Mouse (Mus musculus) intestine, embryonic 15.5 days (tissue): ENCODE results near the gene Tex48. TPM values are rescaled to one million over a fixed set of nuclear protein-coding genes. Genes with fewer than 3 reads are reported as not detected.
A peak's percentile ranks its signal among the peaks of the same experiment; 100 is the strongest.

Experiments
- ATAC-seq: fragments of 200-750 bp; cut with Nextera tagmentation; 2 replicates; pipeline ENCODE4 v1.8.0; 2017; ENCODE audit warnings: moderate TSS enrichment, moderate library complexity
- H3K27ac ChIP-seq: fragments of 300-500 bp; sonication (generic); 2 replicates; pipeline ENCODE4 v1.5.1; 2015; ENCODE audit warnings: mild to moderate bottlenecking, inconsistent platforms
- H3K27me3 ChIP-seq: fragments of 300-500 bp; sonication (generic); replicated peaks from 2 replicates; pipeline ENCODE4 v1.6.1; 2015; ENCODE audit warnings: inconsistent platforms
- H3K36me3 ChIP-seq: fragments of 300-500 bp; sonication (generic); 2 replicates; pipeline ENCODE4 v1.6.1; 2015; ENCODE audit warnings: inconsistent platforms
- H3K4me1 ChIP-seq: fragments of 300-500 bp; sonication (generic); replicated peaks from 2 replicates; pipeline ENCODE4 v1.6.1; 2015; ENCODE audit warnings: inconsistent platforms
- H3K4me2 ChIP-seq: fragments of 300-500 bp; sonication (generic); replicated peaks from 2 replicates; pipeline ENCODE4 v1.6.1; 2015; ENCODE audit warnings: mild to moderate bottlenecking, inconsistent platforms
- H3K4me3 ChIP-seq: fragments of 300-500 bp; sonication (generic); replicated peaks from 2 replicates; pipeline ENCODE4 v1.5.1; 2015; ENCODE audit warnings: inconsistent platforms
- H3K9ac ChIP-seq: fragments of 300-500 bp; sonication (generic); 2 replicates; pipeline ENCODE4 v1.6.1; 2015; ENCODE audit warnings: inconsistent platforms
- H3K9me3 ChIP-seq: fragments of 300-500 bp; sonication (generic); 2 replicates; pipeline ENCODE4 v1.6.1; 2016; ENCODE audit warnings: inconsistent platforms
- whole genome bisulfite sequencing: fragments of 180-500 bp; shearing (Covaris S2); methylation state at CpG from one replicate; pipeline ENCODE4 v1.1.7; 2015; 5-methylcytosine and 5-hydroxymethylcytosine counted together
- polyA plus RNA-seq: library from polyadenylated mRNA; unstranded; fragments of >200 nt; fragmentation: Nextera tagmentation; extraction: Ambion mirVana; gene quantifications from 2 replicates; pipeline ENCODE4 v1.2.1, GENCODE M21; 2015

The Tex48 gene
- polyA plus RNA-seq, result not detected in 2 replicates

DNA sequence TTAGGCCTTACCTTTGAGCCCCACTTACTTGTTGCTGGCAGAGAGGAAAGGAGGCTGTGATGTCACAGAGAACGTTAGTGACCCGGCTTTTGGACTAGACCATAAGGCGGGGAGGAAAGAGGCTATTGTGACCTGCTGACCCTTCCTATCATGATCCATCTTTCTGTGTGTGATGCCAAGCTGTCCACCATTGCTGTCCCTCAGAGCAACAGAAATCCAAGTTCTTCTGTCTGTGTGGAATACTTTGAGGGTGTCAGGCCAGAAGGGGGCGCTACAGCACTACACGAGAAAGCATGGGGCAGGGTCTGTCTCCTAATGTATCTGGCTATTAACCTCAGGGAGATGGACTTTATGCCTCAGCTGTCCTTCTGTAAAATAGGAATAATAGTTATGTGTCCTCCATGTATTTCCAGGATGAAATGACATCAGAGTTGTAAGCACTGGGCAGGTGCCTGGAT is at the start of gene Tex48:
Gene Tex48 (minus strand): TSS at position 51 of the 458 bp plus-strand sequence.
- no peak for ATAC-seq
- Histone ChIP-seq H3K4me3 (no peak within 1 kb of the TSS), H3K9ac (no peak within 1 kb of the TSS), H3K27me3 (no peaks in the 10 kb centered on the region), H3K27ac (no peak within 1 kb of the TSS), H3K36me3 (no peaks in the 10 kb centered on the region), H3K4me2 (no peak within 1 kb of the TSS), H3K4me1 (0 out of 2 replicates have a peak, but pooled peaks cover 5% of the 10 kb centered on the region), H3K9me3 (no peaks in the 10 kb centered on the region)
- 52% methylated on average over 5 of the region's 5 CpGs for WGBS

DNA sequence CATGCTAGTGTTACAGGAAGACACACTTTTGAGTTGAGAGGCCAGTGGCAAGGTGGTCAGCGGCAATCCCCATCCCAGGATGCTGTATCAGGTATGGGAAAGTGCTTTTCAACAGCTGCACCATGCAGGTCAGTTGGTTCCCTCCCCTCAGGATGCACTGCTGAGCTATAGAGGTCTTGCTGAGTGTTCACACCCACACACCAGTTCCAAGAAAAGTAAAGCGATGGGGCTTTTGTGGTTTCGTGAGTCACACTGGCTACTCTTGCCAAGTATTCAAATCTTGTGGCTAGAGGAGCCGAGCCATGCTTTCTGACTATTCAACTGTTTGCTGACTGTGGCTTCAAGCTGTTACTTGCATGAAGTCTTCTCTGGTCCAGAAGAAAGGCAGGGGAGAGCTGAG is 46.0 kb upstream of the Tex48 start:
- H3K9me3 ChIP-seq, result no peaks in the 10 kb centered on the region
- no peak overlapping the region for H3K4me2 ChIP-seq
- ATAC-seq, result no peak
- no peak overlapping the region for H3K9ac ChIP-seq
- no peak overlapping the region for H3K27ac ChIP-seq
- H3K4me1 ChIP-seq, result no peaks in the 10 kb centered on the region
- 74% methylated on average over 4 of the region's 4 CpGs for WGBS
- no peaks in the 10 kb centered on the region for H3K27me3 ChIP-seq
- no peak overlapping the region for H3K4me3 ChIP-seq
- H3K36me3 ChIP-seq, result no peaks in the 10 kb centered on the region

DNA sequence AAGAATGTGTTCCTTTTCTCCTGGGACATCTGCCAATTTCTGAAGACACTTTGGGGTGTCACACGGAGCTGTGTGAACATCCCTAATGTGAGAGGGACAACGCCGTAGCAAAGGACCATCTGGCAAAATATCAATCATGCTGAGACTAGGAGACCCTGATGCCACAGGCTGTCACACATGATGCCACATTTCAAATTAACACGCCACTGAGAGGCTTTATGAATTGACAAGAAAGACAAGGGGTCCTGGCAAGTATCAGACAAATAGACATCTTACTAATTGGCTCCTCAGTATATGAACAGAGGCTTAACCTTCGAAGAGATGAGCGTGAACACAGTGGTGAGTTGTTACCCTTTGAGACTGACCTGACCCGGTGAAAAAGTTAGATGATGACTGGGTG is 43.5 kb upstream of the Tex48 start:
- no peak overlapping the region for H3K4me3 ChIP-seq
- no peak for ATAC-seq
- H3K9ac ChIP-seq, result no peak overlapping the region
- H3K4me1 ChIP-seq, result no peaks in the 10 kb centered on the region
- H3K9me3 ChIP-seq, result no peaks in the 10 kb centered on the region
- no peaks in the 10 kb centered on the region for H3K27me3 ChIP-seq
- no peak overlapping the region for H3K4me2 ChIP-seq
- H3K36me3 ChIP-seq, result no peaks in the 10 kb centered on the region
- H3K27ac ChIP-seq, result no peak overlapping the region
- 75% methylated on average over 7 of the region's 7 CpGs for WGBS

DNA sequence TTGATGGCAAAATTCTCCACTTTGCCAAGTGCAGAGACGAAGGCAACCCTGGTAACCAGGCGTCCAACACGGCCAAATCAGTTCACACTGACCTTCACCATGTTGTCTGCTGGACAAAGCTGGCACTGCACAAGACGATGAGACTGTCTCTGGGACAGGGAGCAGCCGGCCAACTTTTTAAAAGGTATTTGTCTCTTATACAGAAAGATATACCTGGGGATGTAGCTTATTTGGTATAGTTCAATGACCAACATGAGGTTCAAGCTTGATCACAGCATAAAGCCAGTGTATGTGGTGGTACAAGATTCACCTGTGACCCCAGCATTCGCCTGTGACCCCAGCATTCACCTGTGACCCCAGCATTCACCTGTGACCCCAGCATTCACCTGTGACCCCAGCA is 41.1 kb upstream of the Tex48 start, which contains the start of gene Gm11214:
Gene Gm11214 (minus strand): TSS at position 101 of the 400 bp plus-strand sequence.
- no peak within 1 kb of the TSS for H3K4me2 ChIP-seq
- no peaks in the 10 kb centered on the region for H3K36me3 ChIP-seq
- no peaks in the 10 kb centered on the region for H3K9me3 ChIP-seq
- H3K4me3 ChIP-seq, result no peak within 1 kb of the TSS
- no peak for ATAC-seq
- H3K27me3 ChIP-seq, result no peaks in the 10 kb centered on the region
- 93% methylated on average over 6 of the region's 6 CpGs for WGBS
- no peaks in the 10 kb centered on the region for H3K4me1 ChIP-seq
- no peak within 1 kb of the TSS for H3K9ac ChIP-seq
- no peak within 1 kb of the TSS for H3K27ac ChIP-seq

DNA sequence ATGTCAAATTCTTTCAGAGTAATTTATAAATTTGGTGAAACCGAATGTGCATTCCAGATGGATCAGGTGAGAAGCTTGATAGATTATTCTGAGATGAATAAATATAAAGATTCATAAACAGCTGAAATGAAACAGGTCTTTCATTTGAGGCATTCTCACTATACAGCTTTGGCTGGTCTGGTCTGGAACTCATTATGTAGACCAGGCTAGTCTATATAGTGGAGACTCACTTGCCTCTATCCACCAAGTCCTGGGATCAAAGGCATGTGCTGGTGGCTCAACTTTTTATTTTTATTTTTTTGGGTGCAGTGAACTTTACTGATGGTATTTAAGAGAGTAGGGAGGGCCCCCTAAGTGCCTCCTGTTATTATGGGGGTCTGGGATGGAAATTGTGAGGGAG is 39.6 kb upstream of the Tex48 start:
- ATAC-seq, result no peak
- no peaks in the 10 kb centered on the region for H3K4me1 ChIP-seq
- no peaks in the 10 kb centered on the region for H3K27me3 ChIP-seq
- no peaks in the 10 kb centered on the region for H3K9me3 ChIP-seq
- H3K27ac ChIP-seq, result no peak overlapping the region
- no peaks in the 10 kb centered on the region for H3K36me3 ChIP-seq
- WGBS, result 88% methylated on average over 1 of the region's 1 CpGs
- no peak overlapping the region for H3K4me2 ChIP-seq
- H3K4me3 ChIP-seq, result no peak overlapping the region
- no peak overlapping the region for H3K9ac ChIP-seq

DNA sequence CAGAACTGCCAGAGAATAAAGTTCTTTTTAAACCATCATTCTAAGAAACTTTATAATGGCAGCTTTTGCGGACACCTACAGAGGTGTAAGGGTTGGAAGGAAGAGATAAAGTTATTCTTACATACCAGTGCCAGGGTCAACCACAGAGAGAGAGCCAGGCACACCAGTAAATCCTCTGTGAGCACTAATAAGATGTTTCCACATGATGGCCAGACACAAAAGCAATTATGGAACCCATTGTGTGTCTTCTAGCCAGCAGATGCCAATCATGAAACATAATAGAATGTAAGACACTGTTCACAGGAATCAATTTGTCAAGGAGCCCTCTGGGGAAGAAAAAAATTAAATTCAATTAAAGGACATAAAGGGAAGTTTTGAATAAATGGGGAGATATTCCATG is 39.2 kb upstream of the Tex48 start:
- Histone ChIP-seq H3K36me3 (no peaks in the 10 kb centered on the region), H3K4me3 (no peak overlapping the region), H3K27me3 (no peaks in the 10 kb centered on the region), H3K9me3 (no peaks in the 10 kb centered on the region), H3K9ac (no peak overlapping the region), H3K4me1 (no peaks in the 10 kb centered on the region), H3K4me2 (no peak overlapping the region), H3K27ac (no peak overlapping the region)
- ATAC-seq, result no peak
- WGBS, result 85% methylated on average over 1 of the region's 1 CpGs

DNA sequence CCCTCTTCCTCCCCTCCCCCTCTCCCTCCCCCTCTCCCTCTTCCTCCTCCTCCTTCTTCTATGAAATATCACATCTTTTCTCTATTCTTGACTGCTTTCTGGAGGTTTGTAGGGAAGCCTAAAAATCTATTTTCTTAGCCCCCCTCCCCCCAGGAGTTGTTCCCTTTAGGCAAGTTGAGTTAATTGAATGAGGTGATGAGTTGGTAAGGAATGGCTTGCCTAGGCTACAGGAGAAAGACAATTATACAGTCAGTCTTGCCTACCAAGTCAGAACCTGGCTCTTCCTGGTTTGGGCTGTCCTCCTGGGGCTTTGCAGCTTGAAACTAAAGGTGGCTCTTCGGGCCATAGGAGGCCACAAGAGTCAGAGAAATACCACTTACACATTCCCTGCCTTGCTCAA is 37.5 kb upstream of the Tex48 start:
- WGBS, result 78% methylated on average over 1 of the region's 1 CpGs
- H3K36me3 ChIP-seq, result no peaks in the 10 kb centered on the region
- ATAC-seq, result no peak

DNA sequence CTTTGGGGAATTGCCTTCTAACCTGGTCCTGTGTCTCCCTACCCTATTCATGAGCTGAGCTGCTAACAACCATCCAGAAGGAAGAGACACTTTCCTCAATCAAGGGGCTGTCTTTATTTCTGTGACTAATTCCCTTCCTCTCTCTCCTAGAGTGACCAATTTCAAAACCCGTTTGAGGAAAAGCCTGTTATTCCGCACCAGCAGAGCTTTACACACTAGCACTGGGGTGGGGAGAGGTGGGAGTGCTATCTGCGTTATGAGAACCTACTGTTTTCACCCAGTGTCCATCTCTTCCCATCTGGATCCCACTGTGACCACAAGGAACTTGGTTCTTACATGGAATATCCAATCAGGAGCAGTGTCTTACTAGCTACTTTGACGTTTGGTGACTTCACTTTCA is 36.9 kb upstream of the Tex48 start:
- Histone ChIP-seq H3K4me3 (no peak overlapping the region), H3K4me2 (no peak overlapping the region), H3K9me3 (no peaks in the 10 kb centered on the region), H3K9ac (no peak overlapping the region), H3K4me1 (no peaks in the 10 kb centered on the region), H3K27ac (no peak overlapping the region), H3K27me3 (no peaks in the 10 kb centered on the region), H3K36me3 (no peaks in the 10 kb centered on the region)
- no peak for ATAC-seq
- WGBS, result 46% methylated on average over 4 of the region's 4 CpGs

More for the DNA sequence above, 37.5 kb upstream of the Tex48 start:
- Histone ChIP-seq H3K27ac (no peak overlapping the region), H3K27me3 (no peaks in the 10 kb centered on the region), H3K9me3 (no peaks in the 10 kb centered on the region), H3K4me2 (no peak overlapping the region), H3K4me3 (no peak overlapping the region), H3K4me1 (no peaks in the 10 kb centered on the region), H3K9ac (no peak overlapping the region)

DNA sequence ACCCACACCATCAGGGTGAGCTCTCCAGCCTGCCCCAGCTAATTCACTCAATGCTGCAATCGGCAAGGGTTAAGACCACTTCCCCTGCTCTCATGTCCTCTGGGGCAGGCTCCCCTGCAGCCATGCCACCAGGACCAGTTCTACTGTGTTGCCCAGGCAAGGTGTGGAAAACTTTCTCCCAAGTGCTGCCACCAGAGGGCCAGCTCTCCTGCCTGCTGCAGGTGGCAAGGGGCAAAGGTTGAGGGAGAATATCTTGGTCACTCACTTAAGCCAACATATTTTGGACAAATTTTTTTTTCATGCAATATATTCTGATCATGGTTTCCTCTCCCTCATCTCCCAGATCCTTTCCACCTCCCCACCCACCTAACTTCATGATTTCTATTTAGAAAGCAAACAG is 32.2 kb upstream of the Tex48 start:
- 76% methylated on average over 1 of the region's 1 CpGs for WGBS
- ATAC-seq, result peak; percentile 36; the same call in 1 of the 2 replicates
- Histone ChIP-seq H3K9me3 (no peaks in the 10 kb centered on the region), H3K9ac (no peak overlapping the region), H3K4me2 (no peak overlapping the region), H3K27ac (no peak overlapping the region), H3K36me3 (no peaks in the 10 kb centered on the region), H3K27me3 (no peaks in the 10 kb centered on the region), H3K4me3 (no peak overlapping the region), H3K4me1 (no peaks in the 10 kb centered on the region)

DNA sequence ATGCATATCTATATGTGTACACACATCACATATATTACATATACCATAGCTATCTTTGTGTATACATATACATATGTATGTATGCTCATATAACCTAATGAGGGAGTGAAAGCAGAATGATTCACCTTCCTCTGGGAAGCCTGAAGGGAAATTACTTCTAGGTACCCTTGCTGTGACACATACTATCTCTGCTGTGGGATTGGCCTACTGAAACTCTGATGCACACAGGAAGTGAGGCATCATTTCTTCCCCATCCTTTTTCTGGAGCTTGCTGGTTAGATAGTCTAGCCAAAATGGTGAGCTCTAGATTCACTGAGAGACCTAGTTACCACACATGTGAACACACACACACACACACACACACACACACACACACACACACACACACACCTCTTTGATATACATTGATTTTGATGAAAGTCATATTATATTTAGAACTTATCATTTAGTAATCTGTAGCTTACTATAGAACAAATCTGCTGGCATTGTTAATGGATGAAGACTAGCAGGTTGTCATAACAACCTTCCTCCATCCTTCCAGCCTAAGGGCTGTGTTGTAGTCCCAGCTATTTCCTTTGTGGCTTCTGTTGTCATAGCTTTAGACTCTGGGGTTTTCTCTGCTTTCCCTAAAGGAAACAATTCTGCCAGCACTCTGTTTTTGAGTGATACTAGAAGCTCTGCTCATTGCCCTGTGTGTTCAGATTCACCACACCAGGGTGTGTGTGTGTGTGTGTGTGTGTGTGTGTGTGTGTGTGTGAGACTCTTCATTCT is 21.9 kb upstream of the Tex48 start:
- no peak overlapping the region for H3K4me2 ChIP-seq
- no peak overlapping the region for H3K27ac ChIP-seq
- H3K4me3 ChIP-seq, result no peak overlapping the region
- H3K36me3 ChIP-seq, result no peaks in the 10 kb centered on the region
- ATAC-seq, result no peak
- H3K9ac ChIP-seq, result no peak overlapping the region
- H3K9me3 ChIP-seq, result no peaks in the 10 kb centered on the region
- H3K27me3 ChIP-seq, result no peaks in the 10 kb centered on the region
- H3K4me1 ChIP-seq, result no peaks in the 10 kb centered on the region

DNA sequence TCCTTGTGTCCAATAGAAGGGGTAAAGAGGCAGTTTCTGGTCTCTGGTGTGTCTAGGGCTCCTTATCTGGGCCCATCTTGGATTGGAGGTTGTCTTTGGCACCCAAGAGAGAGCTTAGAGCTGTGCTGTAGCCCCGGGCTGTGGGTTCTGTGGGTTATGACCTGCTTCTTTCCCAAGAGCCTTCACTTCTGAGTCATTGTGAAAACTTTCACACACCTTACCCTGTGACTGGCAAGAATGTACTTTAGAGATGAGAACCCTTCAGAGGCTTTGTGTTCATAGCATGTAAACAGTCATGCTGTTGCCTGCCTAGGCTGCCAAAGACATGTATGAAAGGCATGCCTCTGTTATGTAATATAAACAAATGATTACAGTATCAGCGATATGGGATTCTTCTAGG is 17.6 kb upstream of the Tex48 start:
- Histone ChIP-seq H3K4me2 (no peak overlapping the region), H3K27me3 (no peaks in the 10 kb centered on the region), H3K4me1 (no peaks in the 10 kb centered on the region), H3K9ac (no peak overlapping the region), H3K36me3 (no peaks in the 10 kb centered on the region), H3K9me3 (no peaks in the 10 kb centered on the region), H3K4me3 (no peak overlapping the region), H3K27ac (no peak overlapping the region)
- WGBS, result 78% methylated on average over 2 of the region's 2 CpGs
- ATAC-seq, result no peak

DNA sequence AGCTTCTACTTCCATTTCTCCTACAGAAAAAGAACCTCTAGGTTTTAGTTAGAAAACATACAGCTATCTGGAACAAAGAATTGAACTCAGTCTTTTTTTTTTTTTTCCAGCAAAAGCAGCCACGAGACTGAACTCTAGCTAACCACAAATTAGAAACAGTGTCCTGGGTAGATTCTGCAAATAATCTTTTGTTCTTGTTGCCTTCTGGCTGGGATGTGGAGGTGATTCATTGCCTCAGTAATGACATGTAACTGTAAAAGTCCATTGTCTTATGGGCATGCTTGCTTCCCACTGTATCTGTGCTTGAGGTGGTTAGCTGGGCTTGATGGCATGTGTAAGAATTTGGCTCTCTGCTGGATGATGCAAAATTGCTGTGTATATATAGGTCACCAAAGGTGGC is 16.4 kb upstream of the Tex48 start:
- Histone ChIP-seq H3K9ac (no peak overlapping the region), H3K36me3 (no peaks in the 10 kb centered on the region), H3K4me2 (no peak overlapping the region), H3K27me3 (no peaks in the 10 kb centered on the region), H3K9me3 (no peaks in the 10 kb centered on the region), H3K4me1 (no peaks in the 10 kb centered on the region), H3K4me3 (no peak overlapping the region), H3K27ac (no peak overlapping the region)
- 52% methylated on average over 1 of the region's 1 CpGs for WGBS
- no peak for ATAC-seq

DNA sequence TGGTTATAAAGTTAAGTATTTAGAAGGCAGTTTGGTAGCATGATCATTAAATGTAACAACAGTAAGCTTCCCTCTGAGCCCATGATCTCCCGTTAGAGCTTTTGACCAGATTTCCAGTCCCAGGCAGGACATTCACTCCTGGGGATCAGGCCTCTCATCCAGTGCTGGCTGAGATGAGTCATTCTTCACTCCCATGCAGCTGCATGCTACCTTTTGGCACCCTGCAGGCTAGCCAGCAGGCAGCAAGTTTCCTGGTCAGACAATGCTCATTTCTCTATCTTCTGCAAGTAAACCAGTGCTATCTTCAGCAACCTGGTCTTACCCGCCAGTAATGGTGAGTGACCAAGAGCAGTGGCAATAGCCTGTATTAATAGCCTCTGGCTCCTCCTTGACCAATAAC is 11.0 kb upstream of the Tex48 start:
- ATAC-seq, result no peak
- 76% methylated on average over 2 of the region's 2 CpGs for WGBS
- no peak overlapping the region for H3K9ac ChIP-seq

More for the DNA sequence above, 11.0 kb upstream of the Tex48 start:
- no peaks in the 10 kb centered on the region for H3K27me3 ChIP-seq
- no peaks in the 10 kb centered on the region for H3K9me3 ChIP-seq
- no peaks in the 10 kb centered on the region for H3K36me3 ChIP-seq
- no peaks in the 10 kb centered on the region for H3K4me1 ChIP-seq
- H3K27ac ChIP-seq, result no peak overlapping the region
- no peak overlapping the region for H3K4me2 ChIP-seq
- no peak overlapping the region for H3K4me3 ChIP-seq
